12 mouse cellular contexts compared by ENCODE assay signal in genomic region chr8:11913129-11913900, GRCm38 (mm10).
A peak's percentile ranks its signal among the peaks of the same experiment; 100 is the strongest.
DNase-seq lines count a peak whose midpoint lies in the region; ATAC-seq lines count a peak whose summit lies in the region.
"Had no signal": no experiment of that assay in that cellular context is flagged by ENCODE, and none has a peak within 500 bp of the region (broad histone marks: within the 10 kb centered on the region; RNA-seq: fewer than 3 reads in every experiment).

No protein-coding gene starts in this region.

- no peak overlapping the region for H3K27ac ChIP-seq in embryonic facial prominence, embryonic 11.5 days (replicated peaks; ENCODE audit: low read depth, low read length)
- H3K27ac ChIP-seq in hindbrain, embryonic 12.5 days = peak overlapping the region; percentile 12; the same call in 1 of the 2 replicates
- H3K27ac ChIP-seq in midbrain, embryonic 14.5 days (replicated peaks; ENCODE audit: low read depth, low read length) = peak overlapping the region; percentile 5; the same call in 1 of the 2 replicates
- H3K27ac ChIP-seq: embryonic facial prominence, embryonic 15.5 days; left cerebral cortex, adult 2 months had no signal

- WGBS in embryonic facial prominence, embryonic 11.5 days = 55% methylated on average over 12 of the region's 12 CpGs
- 49% methylated on average over 12 of the region's 12 CpGs for WGBS in hindbrain, embryonic 12.5 days
- 43% methylated on average over 12 of the region's 12 CpGs for WGBS in midbrain, embryonic 14.5 days

- H3K9ac ChIP-seq in embryonic facial prominence, embryonic 11.5 days (replicated peaks; ENCODE audit: low read length) = no peak overlapping the region
- no peak overlapping the region for H3K9ac ChIP-seq in hindbrain, embryonic 12.5 days
- H3K9ac ChIP-seq in midbrain, embryonic 14.5 days (replicated peaks; ENCODE audit: low read length) = 0 out of 2 replicates have a peak overlapping the region, but pooled peaks have one; percentile 14
- H3K9ac ChIP-seq: embryonic facial prominence, embryonic 15.5 days had no signal

- ATAC-seq in embryonic facial prominence, embryonic 11.5 days (replicated peaks; ENCODE audit: insufficient number of reproducible peaks, low FRiP score, low TSS enrichment, low read depth) = no peak
- ATAC-seq in hindbrain, embryonic 12.5 days (ENCODE audit: low FRiP score) = peak; percentile 27; the same call in 1 of the 2 replicates
- no peak for ATAC-seq in midbrain, embryonic 14.5 days (ENCODE audit: low FRiP score, low TSS enrichment)
- no peak for ATAC-seq in inflammation-experienced regulatory T-cells, adult 6 months

- H3K9me3 ChIP-seq in embryonic facial prominence, embryonic 11.5 days (replicated peaks; ENCODE audit: control insufficient read depth, low read length) = no peaks in the 10 kb centered on the region
- H3K9me3 ChIP-seq in hindbrain, embryonic 12.5 days (replicated peaks) = no peaks in the 10 kb centered on the region
- H3K9me3 ChIP-seq in midbrain, embryonic 14.5 days (ENCODE audit: control insufficient read depth, low read length) = no peaks in the 10 kb centered on the region
- H3K9me3 ChIP-seq: embryonic facial prominence, embryonic 15.5 days had no signal

- intact Hi-C loops in gastrocnemius, postnatal 36 days (cut with DNase I) = no loop called here
- intact Hi-C loops in gastrocnemius, postnatal 14 days (cut with DNase I; ENCODE audit: low total_unique reads) = no loop called here

- H3K27me3 ChIP-seq in embryonic facial prominence, embryonic 11.5 days (ENCODE audit: control insufficient read depth, insufficient read depth, low read length) = no peaks in the 10 kb centered on the region
- peaks cover 11% of the 10 kb centered on the region for H3K27me3 ChIP-seq in hindbrain, embryonic 12.5 days
- no peaks in the 10 kb centered on the region; the same call in 1 of the 2 replicates for H3K27me3 ChIP-seq in midbrain, embryonic 14.5 days (ENCODE audit: control insufficient read depth, insufficient read depth, low read length)

- H3K4me3 ChIP-seq in embryonic facial prominence, embryonic 11.5 days (ENCODE audit: low read depth, low read length) = no peak overlapping the region
- H3K4me3 ChIP-seq in hindbrain, embryonic 12.5 days = no peak overlapping the region
- 0 out of 2 replicates have a peak overlapping the region, but pooled peaks have one; percentile 1 for H3K4me3 ChIP-seq in midbrain, embryonic 14.5 days (replicated peaks; ENCODE audit: low read depth, low read length)
- H3K4me3 ChIP-seq: embryonic facial prominence, embryonic 15.5 days; left cerebral cortex, adult 2 months had no signal

- H3K4me2 ChIP-seq in embryonic facial prominence, embryonic 11.5 days (ENCODE audit: low read depth, low read length) = no peak overlapping the region
- H3K4me2 ChIP-seq in hindbrain, embryonic 12.5 days (replicated peaks) = peak overlapping the region; percentile 25
- peak overlapping the region; percentile 46 for H3K4me2 ChIP-seq in midbrain, embryonic 14.5 days (ENCODE audit: low read length)
- H3K4me2 ChIP-seq: embryonic facial prominence, embryonic 15.5 days; liver, embryonic 11.5 days had no signal

- peak; percentile 11 to 20 for DNase-seq in gastrocnemius, postnatal 36 days
- no peak for DNase-seq in gastrocnemius, postnatal 14 days
- DNase-seq in embryonic facial prominence, embryonic 11.5 days (ENCODE audit: low spot score) = peak; percentile 20
- DNase-seq in midbrain, embryonic 14.5 days = no peak
- no peak for DNase-seq in left cerebral cortex, adult 18-20 months (ENCODE audit: low spot score in 2 of 2)
- no peak for DNase-seq in spleen, postnatal 4 days (ENCODE audit: low spot score in 2 of 2)
- DNase-seq: adrenal gland, postnatal 10 days had no signal

- no peaks in the 10 kb centered on the region for H3K36me3 ChIP-seq in embryonic facial prominence, embryonic 11.5 days (replicated peaks; ENCODE audit: control insufficient read depth, insufficient read depth, low read depth, low read length)
- no peaks in the 10 kb centered on the region for H3K36me3 ChIP-seq in hindbrain, embryonic 12.5 days
- no peaks in the 10 kb centered on the region for H3K36me3 ChIP-seq in midbrain, embryonic 14.5 days (ENCODE audit: control insufficient read depth, insufficient read depth, low read length)
- H3K36me3 ChIP-seq: embryonic facial prominence, embryonic 15.5 days had no signal

- H3K4me1 ChIP-seq in embryonic facial prominence, embryonic 11.5 days (ENCODE audit: control insufficient read depth, insufficient read depth, low read length) = 0 out of 2 replicates have a peak, but pooled peaks cover 6% of the 10 kb centered on the region
- peaks cover 43% of the 10 kb centered on the region for H3K4me1 ChIP-seq in hindbrain, embryonic 12.5 days
- H3K4me1 ChIP-seq in midbrain, embryonic 14.5 days (ENCODE audit: control insufficient read depth, insufficient read depth, low read length) = peaks cover 39% of the 10 kb centered on the region

Comparison
In these comparisons a context has a peak if more than half of its experiments do, and no peak if none do; other contexts are left out.
1. DNase-seq: peak in gastrocnemius, postnatal 36 days (2 of 2) and embryonic facial prominence, embryonic 11.5 days (single experiment); none in gastrocnemius, postnatal 14 days (single experiment), midbrain, embryonic 14.5 days (single experiment), left cerebral cortex, adult 18-20 months (0 of 2) and spleen, postnatal 4 days (0 of 2).